Mouse (Mus musculus): ENCODE data around the gene Kcnma1.

DNA sequence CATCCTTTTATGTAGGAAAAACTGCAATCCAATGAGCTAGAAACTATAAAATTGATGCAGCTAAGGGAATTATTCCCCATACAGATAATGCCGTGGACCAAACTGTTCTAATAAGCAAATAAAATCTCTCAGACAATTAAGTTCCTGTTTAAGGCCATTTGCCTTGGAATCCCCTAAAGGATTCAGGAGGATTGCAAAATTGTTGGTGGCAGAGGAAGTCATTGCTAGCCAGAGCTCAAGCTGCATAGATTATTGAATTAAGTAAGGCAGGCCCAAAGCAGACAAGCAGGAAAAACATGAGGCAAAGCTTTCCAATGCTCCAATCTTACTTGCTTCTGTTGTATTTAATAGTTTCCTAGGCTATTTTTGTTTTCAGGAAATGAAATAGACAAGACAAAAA, 441.5 kb downstream of the Kcnma1 start:
- TF ChIP-seq CTCF (IDR thresholded peaks at IDR 0.05; ENCODE audit: insufficient read depth, low read depth, low read length) (no peak), POLR2A (IDR thresholded peaks at IDR 0.05; ENCODE audit: insufficient read depth, low read depth, low read length) (no peak)

All from olfactory bulb, adult 2 months (tissue).